Mouse (Mus musculus) E14TG2a.4 (cell line): ENCODE measurements around the gene Synpo2.

Experiments used
- CTCF ChIP-seq: conservative IDR thresholded peaks from 2 replicates; pipeline ENCODE4 v1.5.1; 2014; ENCODE audit warnings: low read length
- NANOG ChIP-seq: IDR thresholded peaks from 2 replicates; pipeline ENCODE4 v1.6.1; 2014; ENCODE audit warnings: borderline replicate concordance, low read length, mixed read lengths
- POU5F1 ChIP-seq: IDR thresholded peaks from 2 replicates; pipeline ENCODE4 v1.6.1; 2014; ENCODE audit warnings: low read length, borderline replicate concordance

DNA sequence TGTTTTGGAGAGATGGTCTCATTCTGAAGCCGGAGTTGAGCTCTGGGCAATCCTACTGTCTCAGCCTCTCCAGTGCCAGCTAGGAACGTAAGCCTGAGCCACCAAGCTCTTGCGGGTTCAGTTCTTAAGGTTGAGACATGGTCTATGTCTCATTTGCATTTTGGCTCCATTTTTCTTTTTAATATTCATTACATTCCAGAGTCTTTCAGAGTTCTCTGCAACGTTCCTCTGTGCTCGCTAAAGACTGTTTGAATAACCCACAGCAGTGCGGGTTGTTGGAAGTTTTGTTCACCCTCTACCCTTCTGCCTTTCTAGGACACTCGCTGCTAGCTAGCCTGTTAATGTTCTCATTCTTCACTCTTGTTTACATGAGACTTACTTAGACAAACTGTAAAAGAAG is 155.0 kb downstream of the Synpo2 start:
- TF ChIP-seq CTCF (no peak), POU5F1 (no peak), NANOG (no peak)
